8 mouse cellular contexts compared by ENCODE assay signal in the genomic region with DNA sequence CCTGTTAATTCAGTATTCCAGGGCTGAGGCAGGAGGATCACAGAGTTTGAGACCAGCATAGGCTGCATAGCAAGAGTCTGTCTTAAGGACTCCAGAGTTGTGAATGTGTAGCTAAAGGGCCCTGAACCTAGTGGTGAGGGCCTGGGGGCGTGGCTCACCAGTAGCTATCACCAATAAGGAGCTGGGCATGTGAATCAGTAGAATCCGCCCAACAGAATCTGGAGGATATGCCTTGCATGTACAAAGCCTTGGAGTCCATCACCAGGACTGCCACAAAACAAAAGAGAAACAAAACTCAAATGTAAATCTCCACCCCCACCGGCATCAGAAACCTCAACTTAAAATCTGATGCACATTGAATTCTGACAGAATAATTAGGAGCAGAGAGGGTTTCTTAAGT. TPM values are rescaled to one million over a fixed set of nuclear protein-coding genes. Genes with fewer than 3 reads are reported as not detected.
DNase-seq lines count a peak whose midpoint lies in the region; ATAC-seq lines count a peak whose summit lies in the region.

No protein-coding gene starts in this region.

- 84% methylated on average over 3 of the region's 3 CpGs for WGBS in forebrain, embryonic 10.5 days
- 59% methylated on average over 3 of the region's 3 CpGs for WGBS in liver, embryonic 12.5 days (ENCODE audit: insufficient replicate concordance)

- no peak overlapping the region for H3K9ac ChIP-seq in liver, embryonic 12.5 days

- H3K27ac ChIP-seq in forebrain, embryonic 10.5 days = peak overlapping the region; percentile 98
- peak overlapping the region; percentile 50 for H3K27ac ChIP-seq in liver, embryonic 12.5 days

- peaks cover 45% of the 10 kb centered on the region for H3K36me3 ChIP-seq in forebrain, embryonic 10.5 days (replicated peaks)
- H3K36me3 ChIP-seq in liver, embryonic 12.5 days = peaks cover 17% of the 10 kb centered on the region

- 0 out of 2 replicates have a peak, but pooled peaks cover 2% of the 10 kb centered on the region for H3K9me3 ChIP-seq in forebrain, embryonic 10.5 days
- H3K9me3 ChIP-seq in liver, embryonic 12.5 days (replicated peaks) = no peaks in the 10 kb centered on the region

- peaks cover 44% of the 10 kb centered on the region for H3K4me1 ChIP-seq in forebrain, embryonic 10.5 days
- peaks cover 66% of the 10 kb centered on the region for H3K4me1 ChIP-seq in liver, embryonic 12.5 days

- no peaks in the 10 kb centered on the region for H3K27me3 ChIP-seq in forebrain, embryonic 10.5 days (ENCODE audit: poor library complexity, severe bottlenecking)
- H3K27me3 ChIP-seq in liver, embryonic 12.5 days (replicated peaks) = no peaks in the 10 kb centered on the region

- peak overlapping the region; percentile 88 for H3K4me3 ChIP-seq in forebrain, embryonic 10.5 days
- H3K4me3 ChIP-seq in liver, embryonic 12.5 days = no peak overlapping the region

- DNase-seq in cerebellum, adult 11-12 months = peak; percentile 23
- DNase-seq in cerebellum, postnatal 14 days = no peak
- DNase-seq in 416B (ENCODE audit: low read depth) = peak; percentile 52
- no peak for DNase-seq in forebrain, embryonic 10.5 days (ENCODE audit: extremely low spot score, low spot score)
- no peak for DNase-seq in gastrocnemius, postnatal 4 days (ENCODE audit: low spot score in 2 of 2)
- DNase-seq in left cerebral cortex, adult 11 months (ENCODE audit: low spot score) = no peak

- no peak for ATAC-seq in liver, embryonic 12.5 days
- no peak for ATAC-seq in granulocyte monocyte progenitor cell, adult 5-6 weeks (replicated peaks; ENCODE audit: poor library complexity, severe bottlenecking)

- peak overlapping the region; percentile 91; the same call in 1 of the 2 replicates for H3K4me2 ChIP-seq in liver, embryonic 12.5 days

RNA-seq across cellular contexts. Expression of gene Gramd1a, which starts 7.6 kb away (rescaled TPM):
- 74.5 and 79.7 TPM in 2 replicates for polyA plus RNA-seq in forebrain, embryonic 10.5 days (2016; fragmentation: Nextera tagmentation; extraction: Ambion mirVana)
- 20.3 and 21.2 TPM in 2 replicates for polyA plus RNA-seq in liver, embryonic 12.5 days (2016; fragmentation: Nextera tagmentation; extraction: Ambion mirVana)
- total RNA-seq in granulocyte monocyte progenitor cell, adult 5-6 weeks (2014; fragmentation: Nextera tagmentation) = 59.3 and 77.5 TPM in 2 replicates
- total RNA-seq in granulocyte monocyte progenitor cell, adult 5-6 weeks (2017) = 21.2 and 36.5 TPM in 2 replicates
- 10 to 100 TPM; 42.8 to 45.8 TPM for total RNA-seq in gastrocnemius, postnatal 4 days (2021)

RNA-seq across cellular contexts. Expression of gene Scn1b, which starts 21.3 kb away (rescaled TPM):
- polyA plus RNA-seq in forebrain, embryonic 10.5 days (2016; fragmentation: Nextera tagmentation; extraction: Ambion mirVana) = 0.25 and 0.55 TPM in 2 replicates
- polyA plus RNA-seq in liver, embryonic 12.5 days (2016; fragmentation: Nextera tagmentation; extraction: Ambion mirVana) = 0.97 and 1.2 TPM in 2 replicates
- total RNA-seq in granulocyte monocyte progenitor cell, adult 5-6 weeks (2014; fragmentation: Nextera tagmentation) = not detected in 2 replicates
- total RNA-seq in granulocyte monocyte progenitor cell, adult 5-6 weeks (2017) = not detected in 2 replicates
- 10 to 100 TPM; 90.6 to 98.1 TPM for total RNA-seq in gastrocnemius, postnatal 4 days (2021)

RNA-seq across cellular contexts. Expression of gene Hpn, which starts 33.0 kb away (rescaled TPM):
- polyA plus RNA-seq in forebrain, embryonic 10.5 days (2016; fragmentation: Nextera tagmentation; extraction: Ambion mirVana) = 1.4 and 1.9 TPM in 2 replicates
- polyA plus RNA-seq in liver, embryonic 12.5 days (2016; fragmentation: Nextera tagmentation; extraction: Ambion mirVana) = 33.2 and 36.2 TPM in 2 replicates
- total RNA-seq in granulocyte monocyte progenitor cell, adult 5-6 weeks (2014; fragmentation: Nextera tagmentation) = 11.1 TPM in 1 of 2 replicates, not detected in the other
- not detected in 2 replicates for total RNA-seq in granulocyte monocyte progenitor cell, adult 5-6 weeks (2017)
- total RNA-seq in gastrocnemius, postnatal 4 days (2021) = 1 to 10 TPM; 3.9 to 4.2 TPM

Comparison
In these comparisons a context has a peak if more than half of its experiments do, and no peak if none do; other contexts are left out.
1. DNase-seq: peak in cerebellum, adult 11-12 months (single experiment) and 416B (single experiment); none in cerebellum, postnatal 14 days (0 of 2), forebrain, embryonic 10.5 days (single experiment), gastrocnemius, postnatal 4 days (0 of 2) and left cerebral cortex, adult 11 months (single experiment).
2. RNA of gene Scn1b, which starts 21.3 kb away (total RNA-seq): 90.6 to 98.1 TPM in gastrocnemius, postnatal 4 days; not detected in granulocyte monocyte progenitor cell, adult 5-6 weeks; every median in the first group is over 10 times any median in the second.